Mouse (Mus musculus): ENCODE data around the gene Siglec1. TPM values are rescaled to one million over a fixed set of nuclear protein-coding genes. Genes with fewer than 3 reads are reported as not detected.

Gene Siglec1
- polyA plus RNA-seq (2012), result 0.17 TPM in 2 replicates

GRCm38 (mm10) chr2:131086667-131087390 is at the start of gene Siglec1:
Gene Siglec1, minus strand, starts transcription at chr2:131086765.

GRCm38 (mm10) chr2:131132930-131133547 is 46.5 kb upstream of the Siglec1 start, which contains the start of gene Gm11037:
Gene Gm11037, plus strand, starts transcription at chr2:131133497.

GRCm38 (mm10) chr2:131127161-131127730 is 40.7 kb upstream of the Siglec1 start, which contains the start of gene Hspa12b:
Gene Hspa12b, plus strand, starts transcription at chr2:131127280.

GRCm38 (mm10) chr2:131063404-131063864 is 23.1 kb downstream of the Siglec1 start, which contains the start of gene Adam33:
Gene Adam33, minus strand, starts transcription at chr2:131063814.

GRCm38 (mm10) chr2:131042988-131043387 is 43.6 kb downstream of the Siglec1 start, which contains the start of gene Gfra4:
Gene Gfra4, minus strand, starts transcription at chr2:131043088.

Other genes starting within 250 kb of the Siglec1 start
- 2.5 and 5.1 TPM in 2 replicates for gene 4930402H24Rik, start 180.4 kb downstream of the Siglec1 start, polyA plus RNA-seq (2012)
- 3.7 and 4.0 TPM in 2 replicates for gene Atrn, start 180.3 kb downstream of the Siglec1 start, polyA plus RNA-seq (2012)
- 0.30 and 0.45 TPM in 2 replicates for gene Gfra4, start 43.7 kb downstream of the Siglec1 start, polyA plus RNA-seq (2012)
- 0.31 and 0.94 TPM in 2 replicates for gene Adam33, start 23.0 kb downstream of the Siglec1 start, polyA plus RNA-seq (2012)
- gene Hspa12b, start 40.5 kb upstream of the Siglec1 start, polyA plus RNA-seq (2012), result 2.0 and 2.2 TPM in 2 replicates
- gene Gm11037, start 46.7 kb upstream of the Siglec1 start, polyA plus RNA-seq (2012), result not detected in 2 replicates
- 211 and 258 TPM in 2 replicates for gene 1700037H04Rik, start 73.3 kb upstream of the Siglec1 start, polyA plus RNA-seq (2012)
- gene Cenpb, start 93.3 kb upstream of the Siglec1 start, polyA plus RNA-seq (2012), result 112 and 115 TPM in 2 replicates
- gene Cdc25b, start 100.2 kb upstream of the Siglec1 start, polyA plus RNA-seq (2012), result 11.8 and 11.9 TPM in 2 replicates
- 2.0 and 2.1 TPM in 2 replicates for gene Spef1, start 100.5 kb upstream of the Siglec1 start, polyA plus RNA-seq (2012)
- 2.0 and 5.0 TPM in 2 replicates for gene Ap5s1, start 120.3 kb upstream of the Siglec1 start, polyA plus RNA-seq (2012)
- gene Mavs, start 147.3 kb upstream of the Siglec1 start, polyA plus RNA-seq (2012), result 5.8 and 6.1 TPM in 2 replicates
- 19.7 and 19.9 TPM in 2 replicates for gene Pank2, start 175.7 kb upstream of the Siglec1 start, polyA plus RNA-seq (2012)